Mouse (Mus musculus): ENCODE results near the gene 1190005I06Rik. TPM values are rescaled to one million over a fixed set of nuclear protein-coding genes. Genes with fewer than 3 reads are reported as not detected.

The 1190005I06Rik gene
- total RNA-seq, 4 experiments from 2014 or later: 8.4 to 16.2 (median 14.1) TPM

DNA sequence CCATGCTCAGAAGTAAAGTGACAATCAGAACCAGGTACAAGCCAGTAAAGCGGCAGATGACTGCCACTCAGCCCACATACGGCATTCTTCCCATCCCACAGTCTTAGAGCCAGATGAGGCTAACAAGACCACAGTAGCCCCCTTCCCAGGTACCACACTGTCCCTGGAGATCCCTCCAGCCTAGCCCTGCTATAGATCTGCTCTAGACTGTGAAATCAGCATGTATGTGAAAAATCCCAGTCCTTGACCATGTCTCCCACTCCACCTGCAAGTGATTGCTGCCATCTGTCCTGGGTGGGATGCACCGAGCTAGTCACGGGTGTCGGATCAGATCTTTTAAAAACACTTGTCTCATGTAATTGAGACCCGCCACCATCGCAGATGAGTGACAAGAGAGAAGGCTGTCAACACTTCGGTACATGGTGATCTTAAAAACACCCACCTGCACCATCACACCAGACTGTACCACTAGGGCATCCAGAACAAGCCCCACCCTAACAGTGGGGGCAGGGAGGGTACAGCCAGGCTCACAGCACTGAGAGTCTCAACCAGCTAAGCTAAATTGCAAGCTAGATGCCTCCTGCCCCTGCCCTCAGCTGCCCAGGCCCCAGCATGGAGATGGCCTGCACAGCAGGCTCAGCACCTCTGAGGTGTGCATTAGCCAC is 67.0 kb downstream of the 1190005I06Rik start:
- DNase-seq (ENCODE audit: low spot score in 2 of 2): no peak

GRCm38 (mm10) chr8:120577821-120578220 is 69.6 kb downstream of the 1190005I06Rik start:
- DNase-seq (ENCODE audit: low spot score in 2 of 2): no peak

- no peak for DNase-seq (ENCODE audit: low spot score in 2 of 2)
Measured at GRCm38 (mm10) chr8:120575801-120576200, 71.6 kb downstream of the 1190005I06Rik start.

DNA sequence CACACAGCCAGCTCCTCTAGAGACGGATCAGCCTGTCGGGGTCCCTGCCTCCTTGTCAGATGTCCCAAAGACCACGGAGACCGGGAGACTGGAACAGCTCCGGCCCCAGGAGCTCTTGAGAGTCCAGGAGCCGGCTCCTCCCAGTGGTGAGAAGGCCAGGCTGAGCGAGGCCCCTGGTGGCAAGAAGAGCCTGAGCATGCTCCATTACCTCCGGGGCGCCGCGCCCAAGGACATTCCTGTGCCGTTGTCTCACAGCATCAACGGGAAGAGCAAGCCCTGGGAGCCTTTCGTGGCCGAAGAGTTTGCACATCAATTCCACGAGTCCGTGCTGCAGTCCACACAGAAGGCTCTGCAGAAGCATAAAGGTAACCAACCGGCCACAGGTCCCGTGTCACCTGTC is 72.5 kb downstream of the 1190005I06Rik start:
- no peak for DNase-seq (ENCODE audit: low spot score in 2 of 2)

GRCm38 (mm10) chr8:120573866-120574265 is 73.6 kb downstream of the 1190005I06Rik start:
- no peak for DNase-seq (ENCODE audit: low spot score in 2 of 2)

- peak; percentile 78 to 83 for DNase-seq (ENCODE audit: low spot score in 2 of 2)
Measured at GRCm38 (mm10) chr8:120572534-120572933, 74.9 kb downstream of the 1190005I06Rik start.

- DNase-seq (ENCODE audit: low spot score in 2 of 2): no peak
Measured at GRCm38 (mm10) chr8:120571561-120571960, 75.9 kb downstream of the 1190005I06Rik start.

DNA sequence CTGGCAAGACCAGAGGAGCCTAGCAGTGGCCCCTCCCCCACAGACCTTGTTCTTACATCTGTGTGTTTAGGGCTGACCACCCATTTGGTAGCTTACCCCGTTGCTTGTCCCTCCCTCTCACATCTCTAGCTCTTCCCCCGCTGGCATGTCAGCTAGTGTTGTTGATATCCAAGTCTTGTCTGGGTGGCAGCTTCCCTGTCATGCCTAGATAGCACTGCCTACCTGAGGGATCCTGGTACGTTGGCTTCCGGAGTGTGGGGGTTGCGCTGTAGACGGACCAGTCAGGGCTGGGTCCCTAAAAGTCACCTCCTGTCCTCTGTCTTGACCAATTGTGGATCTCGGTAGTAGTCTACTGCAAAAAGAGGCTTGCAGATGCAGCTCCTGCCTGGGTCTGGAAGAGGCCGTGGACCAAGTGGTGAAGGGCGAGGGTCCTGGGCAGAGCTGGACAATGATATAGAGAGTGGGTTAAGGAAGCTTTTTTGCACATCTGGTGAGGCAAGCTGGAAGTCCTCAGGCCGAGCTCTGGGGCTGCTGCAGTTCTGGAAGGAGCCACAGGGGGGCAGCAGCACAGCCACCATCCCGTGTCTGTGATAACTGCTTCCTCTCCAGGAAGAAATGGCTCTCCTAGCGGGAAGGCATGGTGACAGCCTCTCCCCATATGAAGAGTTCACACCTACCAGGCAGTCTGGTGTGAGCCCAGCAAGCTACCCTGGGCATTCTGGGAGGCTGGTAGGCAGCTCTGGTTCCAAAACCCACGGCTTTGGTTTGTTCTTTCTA is 77.3 kb downstream of the 1190005I06Rik start:
- peak in 1 of 2 experiments; percentile 83 for DNase-seq (ENCODE audit: low spot score in 2 of 2)

DNA sequence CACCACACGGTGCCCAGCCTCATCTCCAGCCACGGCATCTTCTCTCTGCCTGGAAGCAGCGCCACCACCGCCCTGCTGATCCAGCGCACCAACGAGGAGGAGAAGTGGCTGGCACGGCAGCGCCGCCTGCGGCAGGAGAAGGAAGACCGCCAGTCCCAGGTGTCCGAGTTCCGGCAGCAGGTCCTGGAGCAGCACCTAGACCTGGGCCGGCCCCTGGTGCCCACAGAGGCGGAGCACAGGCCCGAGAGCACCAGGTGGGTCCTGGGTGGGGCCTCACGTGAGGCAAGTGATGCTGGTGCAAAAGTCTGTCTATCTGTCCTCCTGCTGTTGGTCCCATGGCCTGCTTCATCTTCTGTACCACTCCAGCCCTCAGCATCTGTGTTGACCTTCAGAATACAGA is 78.3 kb downstream of the 1190005I06Rik start:
- no peak for DNase-seq (ENCODE audit: low spot score in 2 of 2)

- no peak for DNase-seq (ENCODE audit: low spot score in 2 of 2)
Measured at GRCm38 (mm10) chr8:120568164-120568798, 79.2 kb downstream of the 1190005I06Rik start.

GRCm38 (mm10) chr8:120567731-120568130 is 79.7 kb downstream of the 1190005I06Rik start:
- DNase-seq (ENCODE audit: low spot score in 2 of 2): no peak

DNA sequence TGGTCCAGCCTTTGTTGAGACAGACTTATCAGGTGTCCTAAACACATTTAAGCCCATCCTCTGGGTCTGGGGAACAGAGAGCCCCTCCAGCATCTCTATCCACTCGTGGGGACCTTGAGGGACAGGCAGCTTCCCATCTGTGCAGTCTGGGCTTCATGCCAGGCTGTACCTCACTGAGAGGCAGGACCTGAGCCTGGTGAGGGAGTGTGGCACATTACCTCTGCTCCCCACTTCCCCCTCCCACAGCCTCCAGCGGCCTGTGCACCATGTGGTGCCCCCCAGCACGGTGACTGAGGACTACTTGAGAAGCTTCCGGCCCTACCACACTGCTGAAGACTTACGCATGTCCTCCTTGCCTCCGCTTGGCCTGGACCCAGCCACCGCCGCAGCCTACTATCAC is 80.8 kb downstream of the 1190005I06Rik start:
- no peak for DNase-seq (ENCODE audit: low spot score in 2 of 2)

DNA sequence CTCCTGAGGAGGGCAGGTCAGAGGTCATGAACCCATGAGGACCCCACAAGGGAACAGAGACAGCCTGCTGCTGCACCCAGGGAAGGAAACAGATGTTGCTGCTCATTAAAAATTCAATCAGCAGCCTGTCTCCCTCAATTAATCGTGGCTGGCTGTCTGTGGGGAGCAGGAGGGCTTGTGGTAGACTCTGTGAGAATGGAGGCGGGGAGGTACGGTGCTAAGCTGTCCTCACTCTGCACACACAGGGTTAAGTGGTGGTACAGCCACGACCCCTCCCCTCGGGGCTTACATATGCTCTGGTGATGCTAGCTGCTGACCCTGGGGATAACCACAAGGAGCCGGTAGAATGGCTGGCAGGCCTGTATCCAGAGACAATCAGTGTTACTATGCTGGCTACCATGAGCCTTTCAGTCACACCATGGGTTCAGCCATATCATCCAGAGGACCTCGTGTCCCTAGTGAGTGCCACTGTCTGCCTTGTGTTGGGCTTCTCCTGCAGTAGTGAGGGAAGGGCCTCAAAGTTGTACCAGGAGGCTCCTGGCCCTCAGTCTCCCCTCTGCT is 82.2 kb downstream of the 1190005I06Rik start:
- no peak for DNase-seq (ENCODE audit: low spot score in 2 of 2)

GRCm38 (mm10) chr8:120563851-120564837 is 83.3 kb downstream of the 1190005I06Rik start:
- DNase-seq (ENCODE audit: low spot score in 2 of 2): peak in 1 of 2 experiments; percentile 71

- no peak for DNase-seq (ENCODE audit: low spot score in 2 of 2)
Measured at GRCm38 (mm10) chr8:120563348-120563724, 84.1 kb downstream of the 1190005I06Rik start.

- DNase-seq (ENCODE audit: low spot score in 2 of 2): no peak
Measured at GRCm38 (mm10) chr8:120562680-120563347, 84.6 kb downstream of the 1190005I06Rik start.

- no peak for DNase-seq (ENCODE audit: low spot score in 2 of 2)
Measured at GRCm38 (mm10) chr8:120561539-120562435, 85.6 kb downstream of the 1190005I06Rik start.

DNA sequence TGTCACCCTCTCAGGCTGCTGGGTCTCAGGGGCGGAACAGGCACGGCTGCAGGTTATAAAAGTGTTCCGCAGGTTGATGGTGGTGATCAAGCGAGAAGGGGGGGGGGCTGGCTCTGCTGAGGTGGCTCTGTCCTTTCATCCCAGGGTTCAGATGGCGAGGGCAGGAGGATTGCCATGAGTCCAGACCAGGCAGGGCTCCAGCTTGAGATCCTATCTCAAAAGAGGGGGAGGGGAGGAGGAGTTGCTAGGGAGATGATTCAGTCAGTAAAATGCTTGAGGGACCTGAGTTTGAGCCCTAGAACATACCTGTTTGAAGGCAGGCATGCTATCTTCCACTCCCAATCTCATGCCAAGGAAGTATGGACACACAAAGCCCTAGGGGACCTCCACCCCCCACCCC is 86.9 kb downstream of the 1190005I06Rik start:
- DNase-seq (ENCODE audit: low spot score in 2 of 2): no peak

- peak in 1 of 2 experiments; percentile 68 for DNase-seq (ENCODE audit: low spot score in 2 of 2)
Measured at GRCm38 (mm10) chr8:120559654-120560053, 87.8 kb downstream of the 1190005I06Rik start.

All from layer of hippocampus, adult 8-10 months (tissue).